ENCODE assay signal across 8 mouse cellular contexts in the genomic region with DNA sequence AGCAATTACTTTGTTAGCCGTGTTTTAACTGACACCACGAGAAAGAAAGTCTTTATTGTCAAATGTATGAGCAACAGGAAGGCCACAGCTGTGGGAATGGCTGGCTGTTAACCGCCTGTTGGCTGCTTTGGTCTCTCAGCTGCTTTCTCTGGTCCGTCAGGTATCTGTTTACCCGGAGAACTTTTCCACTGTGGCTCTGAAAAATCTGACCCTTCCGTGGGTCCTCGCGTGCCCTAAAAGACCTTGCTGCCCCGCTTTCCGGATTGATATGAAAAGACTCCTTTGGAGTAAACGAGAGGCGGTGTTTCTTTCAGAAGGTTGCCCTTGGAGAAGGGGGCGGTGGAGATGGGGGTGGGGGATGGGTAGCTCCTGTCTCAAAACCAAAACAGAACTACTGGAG.
A peak's percentile ranks its signal among the peaks of the same experiment; 100 is the strongest.
DNase-seq lines count a peak whose midpoint lies in the region; ATAC-seq and TF ChIP-seq lines count a peak whose summit lies in the region.

No protein-coding gene starts in this region.

- peak overlapping the region; percentile 65 for H3K4me2 ChIP-seq in hindbrain, postnatal 0 days (ENCODE audit: low read depth, low read length)
- peak overlapping the region; percentile 65 for H3K4me2 ChIP-seq in midbrain, embryonic 12.5 days (replicated peaks)

- TF ChIP-seq CTCF in hindbrain, postnatal 0 days (IDR thresholded peaks at IDR 0.05; ENCODE audit: low read depth) = no peak

- no peak overlapping the region for H3K9ac ChIP-seq in hindbrain, postnatal 0 days (replicated peaks; ENCODE audit: low read length)
- H3K9ac ChIP-seq in midbrain, embryonic 12.5 days (replicated peaks) = peak overlapping the region; percentile 28; the same call in 1 of the 2 replicates

- WGBS in heart, embryonic 10.5 days = 3% methylated on average over 13 of the region's 13 CpGs
- 2% methylated on average over 13 of the region's 13 CpGs for WGBS in hindbrain, postnatal 0 days
- under 1% methylated on average over 13 of the region's 13 CpGs for WGBS in midbrain, embryonic 12.5 days

- DNase-seq in heart, embryonic 10.5 days (ENCODE audit: low spot score) = no peak
- no peak for DNase-seq in heart, postnatal 25 days (ENCODE audit: low spot score)
- peak; percentile 65 for DNase-seq in embryo, embryonic 11 days
- DNase-seq in hindbrain, postnatal 0 days (ENCODE audit: low spot score) = peak; percentile 18
- DNase-seq in cerebellum, adult 11-12 months = no peak
- DNase-seq in cerebellum, postnatal 25 days = no peak

- no peaks in the 10 kb centered on the region for H3K9me3 ChIP-seq in heart, embryonic 10.5 days
- no peaks in the 10 kb centered on the region for H3K9me3 ChIP-seq in hindbrain, postnatal 0 days (ENCODE audit: low read length)
- no peaks in the 10 kb centered on the region for H3K9me3 ChIP-seq in midbrain, embryonic 12.5 days

- intact Hi-C loops in heart, postnatal 25 days (cut with DNase I) = no loop called here

- no peak for ATAC-seq in hindbrain, postnatal 0 days
- ATAC-seq in midbrain, embryonic 12.5 days (ENCODE audit: low FRiP score, low read depth) = peak; percentile 14; the same call in 1 of the 2 replicates
- ATAC-seq in erythroid progenitor cell, adult 5-6 weeks (replicated peaks; ENCODE audit: low FRiP score, poor library complexity, severe bottlenecking) = no peak

- H3K27me3 ChIP-seq in heart, embryonic 10.5 days (ENCODE audit: insufficient read depth, poor library complexity, severe bottlenecking) = 0 out of 2 replicates have a peak, but pooled peaks cover 7% of the 10 kb centered on the region
- no peaks in the 10 kb centered on the region for H3K27me3 ChIP-seq in hindbrain, postnatal 0 days (ENCODE audit: insufficient read depth, low read length)
- peaks cover 49% of the 10 kb centered on the region for H3K27me3 ChIP-seq in midbrain, embryonic 12.5 days

- H3K4me1 ChIP-seq in heart, embryonic 10.5 days = peaks cover 7% of the 10 kb centered on the region
- no peaks in the 10 kb centered on the region for H3K4me1 ChIP-seq in hindbrain, postnatal 0 days (ENCODE audit: insufficient read depth, low read length)
- H3K4me1 ChIP-seq in midbrain, embryonic 12.5 days = peaks cover 45% of the 10 kb centered on the region

- no peaks in the 10 kb centered on the region for H3K36me3 ChIP-seq in heart, embryonic 10.5 days
- H3K36me3 ChIP-seq in hindbrain, postnatal 0 days (ENCODE audit: insufficient read depth, low read length) = no peaks in the 10 kb centered on the region
- H3K36me3 ChIP-seq in midbrain, embryonic 12.5 days = no peaks in the 10 kb centered on the region

- H3K27ac ChIP-seq in heart, embryonic 10.5 days = peak overlapping the region; percentile 62; the same call in 1 of the 2 replicates
- H3K27ac ChIP-seq in hindbrain, postnatal 0 days = no peak overlapping the region
- peak overlapping the region; percentile 85 for H3K27ac ChIP-seq in midbrain, embryonic 12.5 days (replicated peaks)

- peak overlapping the region; percentile 58 for H3K4me3 ChIP-seq in heart, embryonic 10.5 days
- peak overlapping the region; percentile 29 for H3K4me3 ChIP-seq in hindbrain, postnatal 0 days (ENCODE audit: low read length)
- peak overlapping the region; percentile 35 for H3K4me3 ChIP-seq in midbrain, embryonic 12.5 days

Comparison
In these comparisons a context has a peak if more than half of its experiments do, and no peak if none do; other contexts are left out.
1. DNase-seq: peak in embryo, embryonic 11 days (single experiment) and hindbrain, postnatal 0 days (single experiment); none in heart, embryonic 10.5 days (single experiment), heart, postnatal 25 days (single experiment), cerebellum, adult 11-12 months (single experiment) and cerebellum, postnatal 25 days (0 of 2).
2. Peak in every context shown above with its lines, with median percentiles within 50 percentile points of each other: H3K4me3 ChIP-seq.